Mouse (Mus musculus) erythroblast, embryonic 14.5 days (primary cell): Measurements from ENCODE around the gene Cfap97.

ENCODE experiments used
- GATA1 ChIP-seq: IDR thresholded peaks from 2 replicates; pipeline ENCODE4 v1.6.1; 2012; ENCODE audit warnings: low read length, inconsistent platforms, mixed read lengths
- TAL1 ChIP-seq: IDR thresholded peaks from 3 replicates; pipeline ENCODE4 v1.6.1; 2012; ENCODE audit warnings: low read length, inconsistent platforms, mixed read lengths

DNA sequence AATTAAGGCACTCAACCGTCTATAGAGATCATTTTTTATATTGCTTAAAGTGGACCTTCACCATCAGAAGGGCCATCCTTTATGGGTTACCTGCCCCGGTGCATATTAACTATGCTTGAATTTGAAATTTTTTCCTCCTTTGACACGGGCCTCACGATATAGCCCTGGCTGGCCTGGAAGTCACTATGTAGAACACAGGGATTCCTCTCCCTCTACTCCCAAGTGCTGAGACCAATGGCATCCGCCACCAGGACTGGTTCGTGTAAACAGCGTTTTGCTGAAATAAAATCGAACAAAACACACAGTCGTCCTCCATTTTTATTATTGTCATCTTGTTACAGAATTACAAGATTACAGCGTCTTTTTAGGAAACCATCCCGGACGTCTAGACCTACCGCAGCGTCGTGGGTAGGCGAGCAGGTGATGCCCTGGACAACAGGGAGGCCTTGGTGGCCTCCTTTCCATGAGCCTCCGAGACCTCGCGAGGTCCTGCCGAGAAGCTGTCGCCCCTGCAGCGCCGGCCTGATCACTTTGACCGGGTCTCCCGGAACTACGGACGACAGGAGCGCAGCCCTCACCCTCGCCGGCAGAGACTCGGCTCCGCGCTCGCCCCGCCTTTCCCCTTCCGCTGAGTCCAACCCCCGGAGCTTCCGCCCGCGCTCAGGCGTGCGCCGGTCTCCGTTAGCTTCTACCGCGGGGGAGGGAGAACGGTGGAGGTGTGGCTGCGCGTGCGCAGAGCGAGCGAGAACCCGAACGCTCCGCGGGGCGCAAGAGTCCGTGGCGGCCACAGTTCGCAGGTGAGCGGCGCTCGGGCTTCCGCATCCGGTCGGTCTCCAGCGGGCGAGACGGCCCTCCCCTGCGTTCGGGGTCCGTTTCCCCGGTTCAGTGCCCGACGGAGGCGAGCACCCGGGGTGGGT lies 11.6 kb downstream of the Cfap97 start:
- TF ChIP-seq GATA1, result no peak
- TF ChIP-seq TAL1, result no peak
